Mouse (Mus musculus): ENCODE data around the gene Lrit3. TPM values are rescaled to one million over a fixed set of nuclear protein-coding genes. Genes with fewer than 3 reads are reported as not detected.

Gene Lrit3
- total RNA-seq (2021), result not detected
- long read RNA-seq, experiment 1, result 0 reads
- long read RNA-seq, experiment 2, result 0 reads

GRCm38 (mm10) chr3:129803765-129804164, at the start of gene Lrit3:
TSS of gene Lrit3 (minus strand) at chr3:129804030.
- DNase-seq, result no peak

- DNase-seq, result no peak
Measured at GRCm38 (mm10) chr3:129846846-129847245, 43.0 kb upstream of the Lrit3 start.

- DNase-seq, result no peak
Measured at GRCm38 (mm10) chr3:129845868-129846267, 42.0 kb upstream of the Lrit3 start.

- no peak for DNase-seq
Measured at GRCm38 (mm10) chr3:129838017-129838416, 34.2 kb upstream of the Lrit3 start.

GRCm38 (mm10) chr3:129836965-129837364, 33.1 kb upstream of the Lrit3 start:
- no peak for DNase-seq

- DNase-seq, result no peak
Measured at GRCm38 (mm10) chr3:129836051-129836697, 32.3 kb upstream of the Lrit3 start.

GRCm38 (mm10) chr3:129835388-129835934, 31.6 kb upstream of the Lrit3 start, which contains the start of gene Cfi:
TSS of gene Cfi (plus strand) at chr3:129835884.
- DNase-seq, result no peak

GRCm38 (mm10) chr3:129831035-129831568, 27.3 kb upstream of the Lrit3 start, which contains the start of gene Gar1:
TSS of gene Gar1 (minus strand) at chr3:129831396.
- DNase-seq, result peak; percentile 95

- DNase-seq, result peak; percentile 42
Measured at GRCm38 (mm10) chr3:129830626-129831025, 26.8 kb upstream of the Lrit3 start.

GRCm38 (mm10) chr3:129827691-129828090, 23.9 kb upstream of the Lrit3 start:
- DNase-seq, result no peak

GRCm38 (mm10) chr3:129826691-129827090, 22.9 kb upstream of the Lrit3 start:
- no peak for DNase-seq

- DNase-seq, result no peak
Measured at GRCm38 (mm10) chr3:129824891-129825290, 21.1 kb upstream of the Lrit3 start.

GRCm38 (mm10) chr3:129824146-129824545, 20.3 kb upstream of the Lrit3 start:
- peak; percentile 16 for DNase-seq

- DNase-seq, result no peak
Measured at GRCm38 (mm10) chr3:129823293-129823692, 19.5 kb upstream of the Lrit3 start.

- DNase-seq, result no peak
Measured at GRCm38 (mm10) chr3:129822206-129822775, 18.5 kb upstream of the Lrit3 start, which contains the start of gene Rrh. TSS of gene Rrh (minus strand) at chr3:129822587.

GRCm38 (mm10) chr3:129821736-129822135, 17.9 kb upstream of the Lrit3 start:
- no peak for DNase-seq

GRCm38 (mm10) chr3:129820847-129821246, 17.0 kb upstream of the Lrit3 start:
- no peak for DNase-seq

- DNase-seq, result no peak
Measured at GRCm38 (mm10) chr3:129799011-129799410, 4.8 kb downstream of the Lrit3 start.

- DNase-seq, result no peak
Measured at GRCm38 (mm10) chr3:129798551-129798950, 5.3 kb downstream of the Lrit3 start.

- no peak for DNase-seq
Measured at GRCm38 (mm10) chr3:129797341-129797740, 6.5 kb downstream of the Lrit3 start.

GRCm38 (mm10) chr3:129793801-129794200, 10.0 kb downstream of the Lrit3 start:
- no peak for DNase-seq

- no peak for DNase-seq
Measured at GRCm38 (mm10) chr3:129782746-129783145, 21.1 kb downstream of the Lrit3 start.

- no peak for DNase-seq
Measured at GRCm38 (mm10) chr3:129781435-129781834, 22.4 kb downstream of the Lrit3 start.

All from gastrocnemius, postnatal 10 days (tissue).